Mouse (Mus musculus) right cerebral cortex, postnatal 36 days (tissue): Measurements from ENCODE around the gene Arhgef12.

Source experiments
- DNase-seq, 2 experiments: peaks; one replicate each; pipeline ENCODE4 v3.0.0; 2022; ENCODE audit warnings: low spot score in 2 of 2, mixed read lengths in 1 of 2

Arhgef12 gene

DNA sequence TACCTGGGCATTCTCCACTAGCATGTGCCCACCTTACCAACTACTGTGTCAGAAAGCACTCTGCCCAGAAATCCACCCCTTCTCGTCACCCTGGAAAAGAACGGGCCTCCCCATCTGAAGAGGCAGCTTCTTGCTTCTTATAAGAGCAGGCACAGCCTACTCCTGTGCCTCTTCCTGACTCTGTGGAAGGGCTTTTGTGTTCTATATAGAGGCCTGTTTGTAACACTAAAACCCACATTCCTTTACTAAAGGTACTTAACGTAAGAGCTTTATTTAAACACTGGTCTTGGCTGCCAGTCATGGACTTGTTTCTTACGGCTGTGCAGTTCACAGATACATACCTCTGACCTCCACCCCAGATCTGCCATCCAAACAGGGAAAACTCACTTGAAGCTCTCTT lies 185.2 kb downstream of the Arhgef12 start:
- DNase-seq, result no peak

DNA sequence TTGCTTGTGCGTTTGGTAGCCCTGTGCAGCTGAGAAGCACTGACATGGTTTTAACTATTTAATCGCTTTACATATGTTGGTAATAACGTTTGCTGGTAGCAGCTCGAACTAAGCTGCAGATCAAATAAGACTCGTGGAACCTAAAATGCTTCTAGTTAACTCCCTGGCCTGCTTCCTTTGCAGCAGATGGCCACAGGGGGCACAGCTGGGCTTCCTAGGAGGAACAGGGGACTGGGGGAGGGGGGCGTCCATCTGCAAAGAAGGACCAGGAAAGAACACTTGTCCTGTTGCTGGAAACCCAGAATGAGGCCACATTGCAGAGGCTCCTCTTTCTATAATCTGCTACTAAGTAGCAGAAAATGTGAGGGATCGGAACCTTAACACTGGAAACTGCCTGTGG lies 186.8 kb downstream of the Arhgef12 start:
- no peak for DNase-seq

DNA sequence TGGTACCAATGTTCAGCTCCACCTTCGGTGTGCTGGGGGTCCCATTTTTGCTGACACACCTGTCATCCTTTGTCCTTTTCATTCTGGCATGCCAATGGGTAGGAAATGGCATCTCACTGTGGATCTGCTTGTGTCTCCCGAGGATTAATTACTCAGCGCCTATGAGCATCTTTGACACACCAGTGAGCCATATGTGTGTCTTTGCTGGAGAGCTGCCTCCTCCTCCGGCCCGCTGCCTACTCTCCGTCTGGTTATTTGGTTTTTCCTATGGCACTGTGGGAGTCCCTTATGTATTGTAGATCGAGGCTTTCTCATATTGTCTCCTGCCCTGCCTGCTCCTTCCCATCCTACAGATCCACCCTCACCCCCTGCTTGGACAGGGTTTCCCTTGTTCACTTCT lies 189.1 kb downstream of the Arhgef12 start:
- DNase-seq, result peak; percentile 66 to 69
